Mouse (Mus musculus) neural tube, embryonic 11.5 days (tissue): ENCODE measurements at regions not wholly inside any gene's neighbourhood (a gene's known extent, or its start where the extent isn't known, plus 50 kb on each side); places are given as distances from the start of the nearest gene placed in this dataset.

Experiments
- ATAC-seq: fragments of 200-750 bp; cut with Nextera tagmentation; 2 replicates; pipeline ENCODE4 v1.8.0; 2017; ENCODE audit warnings: moderate number of reproducible peaks, mild to moderate bottlenecking, moderate TSS enrichment, moderate library complexity; ENCODE audit not compliant: insufficient read depth, low FRiP score, low TSS enrichment
- DNase-seq: peaks from one replicate; pipeline ENCODE4 v3.0.0-alpha.2; 2015; ENCODE audit warnings: low spot score
- H3K27ac ChIP-seq: fragments of 300-500 bp; sonication (generic); 2 replicates; pipeline ENCODE4 v1.5.1; 2014; ENCODE audit warnings: low read depth, mild to moderate bottlenecking, low read length
- H3K27me3 ChIP-seq: fragments of 300-500 bp; sonication (generic); 2 replicates; pipeline ENCODE4 v1.6.1; 2014; ENCODE audit warnings: mild to moderate bottlenecking, low read length, mixed read lengths; ENCODE audit not compliant: control insufficient read depth, insufficient read depth
- H3K36me3 ChIP-seq: fragments of 300-500 bp; sonication (generic); 2 replicates; pipeline ENCODE4 v1.6.1; 2014; ENCODE audit warnings: mild to moderate bottlenecking, low read length, moderate library complexity, mixed read lengths; ENCODE audit not compliant: control insufficient read depth, insufficient read depth
- H3K4me1 ChIP-seq: fragments of 300-500 bp; sonication (generic); 2 replicates; pipeline ENCODE4 v1.6.1; 2014; ENCODE audit warnings: low read length, mixed read lengths; ENCODE audit not compliant: control insufficient read depth, insufficient read depth
- H3K4me2 ChIP-seq: fragments of 300-500 bp; sonication (generic); 2 replicates; pipeline ENCODE4 v1.6.1; 2014; ENCODE audit warnings: low read depth, mild to moderate bottlenecking, moderate library complexity
- H3K4me3 ChIP-seq: fragments of 300-500 bp; sonication (generic); 2 replicates; pipeline ENCODE4 v1.5.1; 2014; ENCODE audit warnings: low read depth, low read length
- H3K9ac ChIP-seq: fragments of 300-500 bp; sonication (generic); 2 replicates; pipeline ENCODE4 v1.6.1; 2014; ENCODE audit warnings: mild to moderate bottlenecking, low read length
- H3K9me3 ChIP-seq: fragments of 300-500 bp; sonication (generic); 2 replicates; pipeline ENCODE4 v1.6.1; 2016; ENCODE audit warnings: low read length; ENCODE audit not compliant: control insufficient read depth
- WGBS: fragments of 180-500 bp; shearing (Covaris S2); extraction: QIAGEN DNeasy Blood & Tissue Kit; methylation state at CpG from one replicate; pipeline ENCODE4 v1.1.7; 2014; 5-methylcytosine and 5-hydroxymethylcytosine counted together

- no peak overlapping the region for H3K9ac ChIP-seq
- WGBS: 88% methylated on average over 5 of the region's 5 CpGs
- no peak overlapping the region for H3K4me2 ChIP-seq
- H3K27me3 ChIP-seq: no peaks in the 10 kb centered on the region
- no peaks in the 10 kb centered on the region for H3K36me3 ChIP-seq
- no peaks in the 10 kb centered on the region for H3K4me1 ChIP-seq
- DNase-seq (no peak), ATAC-seq (no peak)
- H3K4me3 ChIP-seq: no peak overlapping the region
- no peak overlapping the region for H3K27ac ChIP-seq
- H3K9me3 ChIP-seq: no peaks in the 10 kb centered on the region
Observed at GRCm38 (mm10) chr13:47580144-47580543, 457.7 kb downstream of the Rnf144b start.

GRCm38 (mm10) chr13:47585158-47585557 lies 462.7 kb downstream of the Rnf144b start:
- Histone ChIP-seq H3K4me2 (no peak overlapping the region), H3K27me3 (no peaks in the 10 kb centered on the region), H3K9ac (no peak overlapping the region), H3K36me3 (no peaks in the 10 kb centered on the region), H3K4me1 (no peaks in the 10 kb centered on the region), H3K4me3 (no peak overlapping the region), H3K9me3 (no peaks in the 10 kb centered on the region), H3K27ac (no peak overlapping the region)
- 81% methylated on average over 1 of the region's 1 CpGs for WGBS
- ATAC-seq (no peak), DNase-seq (no peak)

- Histone ChIP-seq H3K27me3 (no peaks in the 10 kb centered on the region), H3K9me3 (no peaks in the 10 kb centered on the region), H3K4me2 (no peak overlapping the region), H3K36me3 (no peaks in the 10 kb centered on the region), H3K27ac (no peak overlapping the region), H3K4me3 (no peak overlapping the region), H3K4me1 (no peaks in the 10 kb centered on the region), H3K9ac (no peak overlapping the region)
- DNase-seq (no peak), ATAC-seq (no peak)
- WGBS: 61% methylated on average over 1 of the region's 1 CpGs
Observed at GRCm38 (mm10) chr13:47602646-47603045, 480.2 kb downstream of the Rnf144b start.

- Histone ChIP-seq H3K4me1 (no peaks in the 10 kb centered on the region), H3K9me3 (no peaks in the 10 kb centered on the region; the same call in 1 of the 2 replicates), H3K4me2 (no peak overlapping the region), H3K27ac (no peak overlapping the region), H3K36me3 (no peaks in the 10 kb centered on the region), H3K27me3 (no peaks in the 10 kb centered on the region), H3K9ac (no peak overlapping the region), H3K4me3 (no peak overlapping the region)
- ATAC-seq (no peak), DNase-seq (no peak)
- 83% methylated on average over 4 of the region's 4 CpGs for WGBS
Observed at GRCm38 (mm10) chr13:47611439-47611838, 489.0 kb downstream of the Rnf144b start.

DNA sequence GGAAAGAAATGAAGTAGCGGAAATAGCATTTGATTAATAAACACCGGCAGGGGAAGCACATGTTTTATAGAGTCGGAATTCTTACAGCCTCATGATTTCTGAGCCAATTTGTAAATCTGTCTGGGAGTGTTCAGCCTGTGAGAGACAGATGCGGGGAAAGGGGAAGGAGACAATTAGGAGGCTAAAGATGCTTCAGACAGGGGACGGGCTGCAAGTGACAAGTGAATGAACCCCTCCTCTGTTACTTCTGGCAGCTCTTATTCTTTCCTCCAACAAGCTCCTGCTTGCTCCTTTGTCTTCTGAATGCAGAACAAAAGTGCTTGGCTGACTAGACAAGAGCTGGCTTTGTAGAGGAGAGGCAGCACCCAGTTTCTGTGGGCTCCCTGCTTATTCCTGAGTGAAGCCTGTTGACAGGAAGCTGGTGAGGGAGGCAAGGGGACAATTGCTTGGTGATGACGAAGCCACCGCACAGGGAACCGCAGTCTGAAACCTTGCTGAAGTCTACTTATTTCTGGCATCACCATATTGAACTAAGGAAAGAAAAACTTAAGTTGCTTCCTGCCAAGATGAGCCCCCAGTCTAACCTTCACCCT lies 514.2 kb downstream of the Rnf144b start:
- Histone ChIP-seq H3K4me3 (no peak overlapping the region), H3K9ac (no peak overlapping the region), H3K9me3 (no peaks in the 10 kb centered on the region), H3K4me1 (no peaks in the 10 kb centered on the region), H3K27ac (no peak overlapping the region), H3K4me2 (no peak overlapping the region), H3K27me3 (no peaks in the 10 kb centered on the region), H3K36me3 (no peaks in the 10 kb centered on the region)
- WGBS: 53% methylated on average over 8 of the region's 8 CpGs
- DNase-seq (no peak), ATAC-seq (no peak)

GRCm38 (mm10) chr13:47642341-47642740 lies 519.9 kb downstream of the Rnf144b start:
- DNase-seq: no peak
- ATAC-seq: no peak
- H3K9ac ChIP-seq: no peak overlapping the region
- no peaks in the 10 kb centered on the region for H3K27me3 ChIP-seq
- no peaks in the 10 kb centered on the region for H3K9me3 ChIP-seq
- H3K4me2 ChIP-seq: no peak overlapping the region
- H3K36me3 ChIP-seq: no peaks in the 10 kb centered on the region
- WGBS: 86% methylated on average over 10 of the region's 10 CpGs
- H3K4me1 ChIP-seq: no peaks in the 10 kb centered on the region
- H3K4me3 ChIP-seq: no peak overlapping the region
- no peak overlapping the region for H3K27ac ChIP-seq

DNA sequence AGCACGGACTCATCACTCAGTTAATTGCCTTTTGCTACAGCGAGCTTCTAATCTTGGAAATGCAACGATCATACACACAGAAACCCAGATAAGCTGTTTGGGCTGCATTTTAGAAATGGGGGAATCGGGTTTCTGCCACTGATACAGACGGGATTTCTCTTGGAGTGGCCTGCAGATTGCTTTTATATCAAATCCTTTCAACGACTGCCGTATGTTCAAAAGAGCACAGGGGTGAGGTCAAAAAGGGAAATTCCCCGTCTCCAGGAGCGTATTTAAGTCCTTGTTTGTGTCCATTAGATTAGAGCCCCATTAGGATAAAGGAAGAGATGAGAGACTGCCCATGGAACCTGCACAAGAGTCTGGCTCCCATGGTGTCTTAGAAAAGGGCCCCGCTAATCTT lies 522.6 kb downstream of the Rnf144b start:
- Histone ChIP-seq H3K4me3 (no peak overlapping the region), H3K9me3 (no peaks in the 10 kb centered on the region), H3K36me3 (no peaks in the 10 kb centered on the region), H3K9ac (no peak overlapping the region), H3K27me3 (no peaks in the 10 kb centered on the region), H3K4me2 (no peak overlapping the region), H3K4me1 (no peaks in the 10 kb centered on the region), H3K27ac (0 out of 2 replicates have a peak overlapping the region, but pooled peaks have one; percentile 23)
- WGBS: 68% methylated on average over 10 of the region's 10 CpGs
- DNase-seq (no peak), ATAC-seq (no peak)

- Histone ChIP-seq H3K9me3 (no peaks in the 10 kb centered on the region), H3K27me3 (no peaks in the 10 kb centered on the region), H3K4me2 (no peak overlapping the region), H3K4me1 (no peaks in the 10 kb centered on the region), H3K4me3 (no peak overlapping the region), H3K9ac (no peak overlapping the region), H3K27ac (no peak overlapping the region), H3K36me3 (no peaks in the 10 kb centered on the region)
- DNase-seq: no peak
- ATAC-seq: no peak
- WGBS: 75% methylated on average over 5 of the region's 5 CpGs
Observed at GRCm38 (mm10) chr13:47647693-47648092, 525.2 kb downstream of the Rnf144b start.

- no peak overlapping the region for H3K9ac ChIP-seq
- H3K9me3 ChIP-seq: no peaks in the 10 kb centered on the region
- no peak for ATAC-seq
- H3K4me1 ChIP-seq: no peaks in the 10 kb centered on the region
- H3K27ac ChIP-seq: no peak overlapping the region
- 81% methylated on average over 13 of the region's 13 CpGs for WGBS
- no peak overlapping the region for H3K4me2 ChIP-seq
- H3K27me3 ChIP-seq: no peaks in the 10 kb centered on the region
- H3K36me3 ChIP-seq: no peaks in the 10 kb centered on the region
- no peak overlapping the region for H3K4me3 ChIP-seq
- DNase-seq: no peak
Observed at GRCm38 (mm10) chr13:47650093-47650492, 527.6 kb downstream of the Rnf144b start.
